Mouse (Mus musculus) embryonic facial prominence, embryonic 12.5 days (tissue): ENCODE data around the gene Med18. TPM values are rescaled to one million over a fixed set of nuclear protein-coding genes. Genes with fewer than 3 reads are reported as not detected.
"Not testable (repeated sequence)": the region's sequence is repeated elsewhere in the genome, so short reads cannot be mapped to it uniquely, and the experiment has no call there.

ENCODE experiments used
- ATAC-seq: fragments of 200-750 bp; cut with Nextera tagmentation; 2 replicates; pipeline ENCODE4 v1.8.0; 2017; ENCODE audit not compliant: insufficient number of reproducible peaks, insufficient read depth, low FRiP score, low TSS enrichment
- H3K27ac ChIP-seq: fragments of 300-500 bp; sonication (generic); 2 replicates; pipeline ENCODE4 v1.5.1; 2016; ENCODE audit warnings: mild to moderate bottlenecking
- H3K27me3 ChIP-seq: fragments of 300-500 bp; sonication (generic); 2 replicates; pipeline ENCODE4 v1.6.1; 2016; ENCODE audit warnings: mild to moderate bottlenecking, moderate library complexity
- H3K36me3 ChIP-seq: fragments of 300-500 bp; sonication (generic); 2 replicates; pipeline ENCODE4 v1.6.1; 2016; ENCODE audit warnings: mild to moderate bottlenecking
- H3K4me1 ChIP-seq: fragments of 300-500 bp; sonication (generic); 2 replicates; pipeline ENCODE4 v1.6.1; 2016
- H3K4me2 ChIP-seq: fragments of 300-500 bp; sonication (generic); replicated peaks from 2 replicates; pipeline ENCODE4 v1.6.1; 2016; ENCODE audit warnings: mild to moderate bottlenecking, moderate library complexity
- H3K4me3 ChIP-seq: fragments of 300-500 bp; sonication (generic); 2 replicates; pipeline ENCODE4 v1.5.1; 2016; ENCODE audit warnings: mild to moderate bottlenecking
- H3K9ac ChIP-seq: fragments of 300-500 bp; sonication (generic); 2 replicates; pipeline ENCODE4 v1.6.1; 2016; ENCODE audit warnings: mild to moderate bottlenecking, moderate library complexity
- H3K9me3 ChIP-seq: fragments of 300-500 bp; sonication (generic); 2 replicates; pipeline ENCODE4 v1.6.1; 2016; ENCODE audit warnings: mild to moderate bottlenecking, moderate library complexity
- WGBS: fragments of 180-500 bp; shearing (Covaris S2); methylation state at CpG from one replicate; pipeline ENCODE4 v1.1.7; 2016; 5-methylcytosine and 5-hydroxymethylcytosine counted together
- polyA plus RNA-seq: library from polyadenylated mRNA; unstranded; fragments of >200 nt; fragmentation: Nextera tagmentation; extraction: Ambion mirVana; gene quantifications from 2 replicates; pipeline ENCODE4 v1.2.1, GENCODE M21; 2016

Med18 gene
- polyA plus RNA-seq, 1 experiment from 2014 or later = 32.1 TPM

GRCm38 (mm10) chr4:132492178-132493060 is 28.7 kb upstream of the Med18 start:
- H3K9me3 ChIP-seq = no peaks in the 10 kb centered on the region
- H3K27me3 ChIP-seq = no peaks in the 10 kb centered on the region
- H3K9ac ChIP-seq = no peak overlapping the region
- H3K27ac ChIP-seq = no peak overlapping the region
- H3K36me3 ChIP-seq = peaks cover 20% of the 10 kb centered on the region
- H3K4me3 ChIP-seq = no peak overlapping the region
- no peak for ATAC-seq
- 78% methylated on average over 10 of the region's 10 CpGs for WGBS
- H3K4me2 ChIP-seq = no peak overlapping the region
- H3K4me1 ChIP-seq = 0 out of 2 replicates have a peak, but pooled peaks cover 5% of the 10 kb centered on the region

DNA sequence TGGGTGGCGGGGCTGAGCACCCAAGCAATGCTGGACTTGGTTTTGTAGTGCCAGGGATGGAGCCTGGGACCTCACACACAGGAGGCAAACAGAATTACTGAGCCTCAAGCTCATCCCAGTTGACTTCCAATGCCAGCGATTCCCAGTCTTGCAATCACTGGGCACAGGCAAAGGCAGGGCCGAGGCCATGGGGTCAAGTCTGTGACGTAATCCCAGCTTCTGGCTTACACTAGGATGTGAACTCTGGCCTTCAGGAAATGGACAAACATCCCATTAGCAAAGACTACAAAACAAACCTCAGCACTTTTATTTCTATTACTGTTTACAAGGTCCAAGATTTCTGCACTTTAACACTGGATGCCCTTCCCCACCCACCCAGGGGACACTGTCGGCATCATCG is 28.0 kb upstream of the Med18 start:
- Histone ChIP-seq H3K27me3 (no peaks in the 10 kb centered on the region), H3K4me2 (no peak overlapping the region), H3K4me3 (no peak overlapping the region), H3K4me1 (0 out of 2 replicates have a peak, but pooled peaks cover 5% of the 10 kb centered on the region), H3K36me3 (peaks cover 13% of the 10 kb centered on the region), H3K27ac (no peak overlapping the region), H3K9ac (no peak overlapping the region), H3K9me3 (no peaks in the 10 kb centered on the region)
- WGBS = 83% methylated on average over 6 of the region's 6 CpGs
- no peak for ATAC-seq

DNA sequence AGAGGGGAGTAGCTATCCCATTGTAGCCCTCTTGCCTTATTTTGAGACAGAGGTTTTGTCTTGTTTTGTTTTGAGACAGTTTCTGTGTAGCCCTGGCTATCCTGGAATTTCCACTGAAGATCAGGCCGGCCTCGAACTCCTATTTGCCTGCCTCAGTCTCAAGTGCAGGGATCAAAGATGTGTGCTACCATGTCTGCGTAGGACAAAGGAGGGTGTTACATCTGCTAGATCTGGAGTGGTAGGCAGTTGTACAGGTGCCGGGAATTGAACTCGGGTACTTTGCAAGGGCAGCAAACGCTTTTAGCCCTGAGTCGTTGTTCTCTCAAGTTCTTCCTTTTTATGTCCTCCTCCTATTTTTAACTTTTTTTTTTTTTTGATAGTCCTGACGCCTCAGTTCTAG is 27.3 kb upstream of the Med18 start:
- H3K9me3 ChIP-seq = no peaks in the 10 kb centered on the region
- no peak overlapping the region for H3K9ac ChIP-seq
- H3K4me3 ChIP-seq = no peak overlapping the region
- H3K4me2 ChIP-seq = no peak overlapping the region
- H3K27ac ChIP-seq = no peak overlapping the region
- 0 out of 2 replicates have a peak, but pooled peaks cover 5% of the 10 kb centered on the region for H3K4me1 ChIP-seq
- ATAC-seq = no peak
- WGBS = 96% methylated on average over 8 of the region's 8 CpGs
- H3K27me3 ChIP-seq = no peaks in the 10 kb centered on the region
- peaks cover 10% of the 10 kb centered on the region for H3K36me3 ChIP-seq

- 91% methylated on average over 15 of the region's 15 CpGs for WGBS
- Histone ChIP-seq H3K4me2 (no peak overlapping the region), H3K27ac (no peak overlapping the region), H3K9ac (no peak overlapping the region), H3K27me3 (no peaks in the 10 kb centered on the region), H3K36me3 (peaks cover 10% of the 10 kb centered on the region), H3K4me3 (no peak overlapping the region), H3K4me1 (0 out of 2 replicates have a peak, but pooled peaks cover 5% of the 10 kb centered on the region), H3K9me3 (no peaks in the 10 kb centered on the region)
- no peak for ATAC-seq
Observed at GRCm38 (mm10) chr4:132490273-132491010, 26.7 kb upstream of the Med18 start.

DNA sequence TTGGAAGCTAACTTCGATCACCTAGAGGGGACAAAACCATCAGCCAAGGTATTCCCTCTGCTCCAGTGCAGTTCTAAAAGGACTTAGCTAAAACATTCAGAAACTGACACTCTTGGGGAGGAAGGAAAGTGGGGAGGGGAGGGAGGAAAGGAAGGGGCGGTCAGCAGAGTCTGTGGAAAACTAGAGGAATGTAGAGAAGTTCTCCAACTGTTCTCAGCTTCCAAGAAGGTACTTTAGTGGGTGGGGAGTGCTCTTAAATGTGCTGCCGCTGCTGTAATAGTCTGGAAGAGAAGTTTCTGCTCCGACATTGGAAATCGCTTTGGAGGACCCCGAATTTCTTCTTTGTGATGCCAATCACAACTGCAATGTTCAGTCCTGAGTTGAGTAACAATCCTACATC is 25.3 kb upstream of the Med18 start:
- no peak overlapping the region for H3K9ac ChIP-seq
- H3K4me2 ChIP-seq = no peak overlapping the region
- 80% methylated on average over 6 of the region's 6 CpGs for WGBS
- H3K36me3 ChIP-seq = peaks cover 10% of the 10 kb centered on the region
- no peak overlapping the region for H3K27ac ChIP-seq
- no peaks in the 10 kb centered on the region for H3K27me3 ChIP-seq
- no peak overlapping the region for H3K4me3 ChIP-seq
- H3K4me1 ChIP-seq = 0 out of 2 replicates have a peak, but pooled peaks cover 5% of the 10 kb centered on the region
- no peaks in the 10 kb centered on the region for H3K9me3 ChIP-seq
- no peak for ATAC-seq

GRCm38 (mm10) chr4:132488521-132488920 is 24.8 kb upstream of the Med18 start:
- Histone ChIP-seq H3K4me2 (no peak overlapping the region), H3K4me1 (0 out of 2 replicates have a peak, but pooled peaks cover 4% of the 10 kb centered on the region), H3K4me3 (no peak overlapping the region), H3K9me3 (no peaks in the 10 kb centered on the region), H3K27me3 (no peaks in the 10 kb centered on the region), H3K9ac (no peak overlapping the region), H3K36me3 (peaks cover 8% of the 10 kb centered on the region), H3K27ac (no peak overlapping the region)
- ATAC-seq = no peak
- WGBS = 54% methylated on average over 3 of the region's 3 CpGs

DNA sequence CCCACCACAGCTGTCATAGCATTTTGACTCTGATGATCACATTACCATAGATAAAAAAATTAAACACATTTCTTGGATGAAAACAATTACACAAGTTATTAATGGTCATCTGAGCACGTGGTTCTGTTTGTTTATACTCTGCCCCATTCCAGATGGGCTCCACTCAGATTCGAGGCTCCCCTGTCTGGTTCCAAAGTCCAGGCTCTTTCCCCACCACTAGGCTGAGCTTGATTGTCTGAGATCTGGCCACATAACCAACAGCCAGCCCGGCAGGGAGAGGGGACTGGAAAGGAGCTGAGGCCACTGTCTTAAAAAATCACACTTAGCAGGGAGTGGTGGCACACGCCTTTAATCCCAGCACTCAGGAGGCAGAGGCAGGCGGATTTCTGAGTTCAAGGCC is 21.1 kb upstream of the Med18 start:
- Histone ChIP-seq H3K36me3 (no peaks in the 10 kb centered on the region), H3K4me2 (no peak overlapping the region), H3K27ac (no peak overlapping the region), H3K9me3 (no peaks in the 10 kb centered on the region), H3K9ac (no peak overlapping the region), H3K4me1 (no peaks in the 10 kb centered on the region), H3K4me3 (no peak overlapping the region), H3K27me3 (no peaks in the 10 kb centered on the region)
- no peak for ATAC-seq
- 65% methylated on average over 5 of the region's 5 CpGs for WGBS

- Histone ChIP-seq H3K36me3 (no peaks in the 10 kb centered on the region), H3K4me1 (no peaks in the 10 kb centered on the region), H3K9ac (no peak overlapping the region), H3K4me3 (no peak overlapping the region), H3K9me3 (no peaks in the 10 kb centered on the region), H3K4me2 (no peak overlapping the region), H3K27me3 (no peaks in the 10 kb centered on the region), H3K27ac (no peak overlapping the region)
- 76% methylated on average over 4 of the region's 4 CpGs for WGBS
- ATAC-seq = no peak
Observed at GRCm38 (mm10) chr4:132484231-132484630, 20.5 kb upstream of the Med18 start.

GRCm38 (mm10) chr4:132482956-132483608 is 19.4 kb upstream of the Med18 start:
- Histone ChIP-seq H3K9ac (no peak overlapping the region), H3K27ac (no peak overlapping the region), H3K4me3 (no peak overlapping the region), H3K36me3 (no peaks in the 10 kb centered on the region), H3K27me3 (no peaks in the 10 kb centered on the region), H3K4me2 (no peak overlapping the region), H3K9me3 (no peaks in the 10 kb centered on the region), H3K4me1 (no peaks in the 10 kb centered on the region)
- ATAC-seq = no peak
- 72% methylated on average over 13 of the region's 13 CpGs for WGBS

DNA sequence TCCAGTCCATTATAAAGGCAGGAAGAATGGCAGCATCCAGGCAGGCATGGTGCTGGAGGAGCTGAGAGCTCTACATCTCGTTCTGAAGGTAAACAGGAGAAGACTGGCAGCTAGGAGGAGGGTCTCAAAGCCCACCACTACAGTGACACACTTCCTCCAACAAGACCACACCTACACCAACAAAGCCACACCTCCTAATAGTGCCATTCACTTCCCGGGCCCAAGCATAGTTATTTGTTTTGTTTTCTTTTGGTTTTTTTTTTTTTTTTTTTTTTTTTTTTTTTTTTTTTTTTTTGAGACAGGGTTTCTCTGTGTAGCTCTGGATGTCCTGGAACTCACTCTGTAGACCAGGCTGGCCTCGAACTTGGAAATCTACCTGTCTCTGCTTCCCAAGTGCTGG is 18.4 kb upstream of the Med18 start:
- not testable (repeated sequence) for H3K27ac ChIP-seq, H3K4me1 ChIP-seq, H3K9me3 ChIP-seq, ATAC-seq, H3K4me3 ChIP-seq, H3K36me3 ChIP-seq, H3K9ac ChIP-seq, H3K4me2 ChIP-seq, H3K27me3 ChIP-seq
- WGBS = 73% methylated on average over 3 of the region's 3 CpGs

DNA sequence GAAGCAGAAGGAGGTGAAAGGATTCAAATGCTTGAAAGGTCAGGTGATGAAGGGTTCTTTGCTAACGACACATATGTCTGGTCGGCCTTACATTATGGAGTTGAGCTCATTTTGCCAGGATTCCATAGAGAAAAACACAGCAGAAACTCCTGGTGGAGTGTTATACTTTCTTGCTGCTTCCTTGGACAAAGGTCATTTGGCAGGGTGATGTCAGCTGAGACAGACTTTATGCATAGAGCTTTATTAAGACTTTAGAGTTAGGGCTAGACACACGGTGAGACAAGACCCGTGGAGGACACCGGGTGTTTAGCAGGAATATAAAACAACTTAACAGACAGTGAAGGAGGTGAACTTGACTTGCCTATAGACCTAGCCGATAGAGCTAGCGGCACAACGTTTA is 14.1 kb upstream of the Med18 start:
- WGBS = 93% methylated on average over 8 of the region's 8 CpGs
- Histone ChIP-seq H3K9ac (no peak overlapping the region), H3K9me3 (no peaks in the 10 kb centered on the region), H3K27me3 (no peaks in the 10 kb centered on the region), H3K27ac (no peak overlapping the region), H3K4me3 (no peak overlapping the region), H3K36me3 (no peaks in the 10 kb centered on the region), H3K4me2 (no peak overlapping the region), H3K4me1 (no peaks in the 10 kb centered on the region)
- no peak for ATAC-seq
